Mouse (Mus musculus) testis, adult 2 months (tissue): Measurements from ENCODE around the gene Npc2.

Source experiments
- CTCF ChIP-seq: fragments of 200-500 bp; IDR thresholded peaks from 2 replicates; pipeline ENCODE4 v1.5.1; 2012; ENCODE audit warnings: low read depth, mild to moderate bottlenecking, inconsistent platforms, low read length, moderate library complexity; ENCODE audit not compliant: control insufficient read depth, insufficient read depth, insufficient replicate concordance
- POLR2A ChIP-seq: fragments of 200-500 bp; IDR thresholded peaks from 2 replicates; pipeline ENCODE4 v1.6.1; 2012; ENCODE audit warnings: low read depth, mild to moderate bottlenecking, inconsistent platforms, low read length, moderate library complexity; ENCODE audit not compliant: control insufficient read depth

GRCm38 (mm10) chr12:84762532-84762931, 10.4 kb downstream of the Npc2 start:
- TF ChIP-seq CTCF, result no peak
- TF ChIP-seq POLR2A, result no peak
